Mouse (Mus musculus) heart, postnatal 0 days (tissue): ENCODE data around the gene Wdr5. TPM values are rescaled to one million over a fixed set of nuclear protein-coding genes. Genes with fewer than 3 reads are reported as not detected.
"Not testable (repeated sequence)": the region's sequence is repeated elsewhere in the genome, so short reads cannot be mapped to it uniquely, and the experiment has no call there.

Source experiments
- ATAC-seq: fragments of 200-750 bp; cut with Nextera tagmentation; 2 replicates; pipeline ENCODE4 v1.8.0; 2017; ENCODE audit warnings: low read depth, moderate number of reproducible peaks, moderate library complexity; ENCODE audit not compliant: insufficient read depth
- DNase-seq: peaks from one replicate; pipeline ENCODE4 v3.0.0-alpha.2; 2016; ENCODE audit warnings: low spot score
- H3K27ac ChIP-seq: fragments of 300-500 bp; sonication (generic); 2 replicates; pipeline ENCODE4 v1.5.1; 2014; ENCODE audit warnings: low read depth, mild to moderate bottlenecking
- H3K27me3 ChIP-seq: fragments of 300-500 bp; sonication (generic); 2 replicates; pipeline ENCODE4 v1.6.1; 2014; ENCODE audit warnings: low read length, mixed read lengths; ENCODE audit not compliant: control insufficient read depth, insufficient read depth
- H3K36me3 ChIP-seq: fragments of 300-500 bp; sonication (generic); replicated peaks from 2 replicates; pipeline ENCODE4 v1.6.1; 2014; ENCODE audit warnings: low read length, mixed read lengths; ENCODE audit not compliant: control insufficient read depth, insufficient read depth
- H3K4me1 ChIP-seq: fragments of 300-500 bp; sonication (generic); 2 replicates; pipeline ENCODE4 v1.6.1; 2014; ENCODE audit warnings: antibody characterized with exemption; ENCODE audit not compliant: control insufficient read depth, insufficient read depth
- H3K4me2 ChIP-seq: fragments of 300-500 bp; sonication (generic); 2 replicates; pipeline ENCODE4 v1.6.1; 2014; ENCODE audit warnings: low read depth, mild to moderate bottlenecking, low read length, moderate library complexity
- H3K4me3 ChIP-seq: fragments of 300-500 bp; sonication (generic); 2 replicates; pipeline ENCODE4 v1.5.1; 2014; ENCODE audit warnings: low read depth, low read length
- H3K9ac ChIP-seq: fragments of 300-500 bp; sonication (generic); replicated peaks from 2 replicates; pipeline ENCODE4 v1.6.1; 2014; ENCODE audit warnings: low read depth, low read length, mixed read lengths
- H3K9me3 ChIP-seq: fragments of 300-500 bp; sonication (generic); replicated peaks from 2 replicates; pipeline ENCODE4 v1.6.1; 2016; ENCODE audit warnings: low read length; ENCODE audit not compliant: control insufficient read depth
- CTCF ChIP-seq: IDR thresholded peaks from 2 replicates; pipeline ENCODE4 v1.5.1; 2016; ENCODE audit warnings: antibody characterized with exemption, control low read depth, low read depth
- EP300 ChIP-seq: IDR thresholded peaks from 2 replicates; pipeline ENCODE4 v1.6.1; 2016; ENCODE audit warnings: antibody characterized with exemption, low read depth
- WGBS: fragments of 180-500 bp; shearing (Covaris S2); extraction: QIAGEN DNeasy Blood & Tissue Kit; methylation state at CpG from one replicate; pipeline ENCODE4 v1.1.7; 2014; 5-methylcytosine and 5-hydroxymethylcytosine counted together
- polyA plus RNA-seq: library from polyadenylated mRNA; unstranded; fragments of >200 nt; fragmentation: Nextera tagmentation; extraction: Ambion mirVana; gene quantifications from 2 replicates; pipeline ENCODE4 v1.2.1, GENCODE M21; 2015
- total RNA-seq: library from RNA; depleted of rRNA; stranded (reverse); fragments of >200 nt; gene quantifications from 2 replicates; pipeline ENCODE4 v1.2.3, GENCODE M21; 2014; ENCODE audit warnings: low replicate concordance

Wdr5 gene
- total and polyA plus RNA-seq, 2 experiments from 2014 or later, result 17.8 to 21.8 TPM

- TF ChIP-seq EP300 (no peak), CTCF (no peak)
- Histone ChIP-seq H3K9ac (no peak overlapping the region), H3K27ac (peak overlapping the region; percentile 72), H3K4me1 (peaks cover 11% of the 10 kb centered on the region), H3K4me2 (no peak overlapping the region), H3K27me3 (no peaks in the 10 kb centered on the region), H3K9me3 (no peaks in the 10 kb centered on the region), H3K36me3 (no peaks in the 10 kb centered on the region), H3K4me3 (no peak overlapping the region)
- 49% methylated on average over 7 of the region's 7 CpGs for WGBS
- no peak for DNase-seq
- ATAC-seq, result peak; percentile 67
Observed at GRCm38 (mm10) chr2:27504113-27504885, 10.7 kb upstream of the Wdr5 start.

GRCm38 (mm10) chr2:27505539-27505938, 9.4 kb upstream of the Wdr5 start:
- Histone ChIP-seq H3K4me1 (peaks cover 11% of the 10 kb centered on the region), H3K4me3 (no peak overlapping the region), H3K9ac (no peak overlapping the region), H3K27me3 (no peaks in the 10 kb centered on the region), H3K27ac (peak overlapping the region; percentile 38; the same call in 1 of the 2 replicates), H3K4me2 (no peak overlapping the region), H3K36me3 (no peaks in the 10 kb centered on the region), H3K9me3 (no peaks in the 10 kb centered on the region)
- no peak for DNase-seq
- no peak for ATAC-seq
- TF ChIP-seq CTCF, result peak; percentile 14; the same call in 1 of the 2 replicates
- TF ChIP-seq EP300, result no peak
- WGBS, result 18% methylated on average over 6 of the region's 6 CpGs

DNA sequence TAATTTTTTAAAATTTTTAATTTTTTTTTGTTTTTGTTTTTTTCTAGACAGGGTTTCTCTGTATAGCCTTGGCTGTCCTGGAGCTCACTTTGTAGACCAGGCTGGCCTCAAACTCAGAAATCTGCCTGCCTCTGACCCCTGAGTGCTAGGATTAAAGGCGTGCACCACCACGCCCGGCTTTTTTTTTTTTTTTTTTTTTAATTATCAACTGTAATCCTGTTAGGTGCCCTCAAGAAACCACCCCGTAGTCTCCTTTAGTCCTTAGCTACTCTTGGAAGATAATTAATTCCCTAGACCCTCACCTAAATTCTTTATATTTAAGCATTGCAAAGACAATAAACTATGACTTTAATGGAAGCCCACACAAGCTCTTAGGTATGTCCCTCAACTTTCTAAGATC, 8.3 kb upstream of the Wdr5 start:
- DNase-seq, H3K27me3 ChIP-seq, H3K36me3 ChIP-seq, H3K4me3 ChIP-seq, H3K9me3 ChIP-seq, H3K27ac ChIP-seq, ATAC-seq, H3K4me2 ChIP-seq, H3K9ac ChIP-seq: not testable (repeated sequence)
- H3K4me1 ChIP-seq, result peaks cover 11% of the 10 kb centered on the region
- 87% methylated on average over 4 of the region's 4 CpGs for WGBS

- no peak within 1 kb of the TSS for H3K27ac ChIP-seq
- no peak for ATAC-seq
- WGBS, result 74% methylated on average over 4 of the region's 4 CpGs
- no peak for DNase-seq
- H3K36me3 ChIP-seq, result no peaks in the 10 kb centered on the region
- H3K4me1 ChIP-seq, result peaks cover 11% of the 10 kb centered on the region
- TF ChIP-seq CTCF (no peak), EP300 (no peak)
- no peak within 1 kb of the TSS for H3K9ac ChIP-seq
- no peaks in the 10 kb centered on the region for H3K27me3 ChIP-seq
- no peak within 1 kb of the TSS for H3K4me2 ChIP-seq
- no peaks in the 10 kb centered on the region for H3K9me3 ChIP-seq
- H3K4me3 ChIP-seq, result no peak within 1 kb of the TSS
Observed at GRCm38 (mm10) chr2:27507562-27507961, 7.4 kb upstream of the Wdr5 start, which contains the start of gene Brd3. Brd3 (minus strand) TSS chr2:27507662.

DNA sequence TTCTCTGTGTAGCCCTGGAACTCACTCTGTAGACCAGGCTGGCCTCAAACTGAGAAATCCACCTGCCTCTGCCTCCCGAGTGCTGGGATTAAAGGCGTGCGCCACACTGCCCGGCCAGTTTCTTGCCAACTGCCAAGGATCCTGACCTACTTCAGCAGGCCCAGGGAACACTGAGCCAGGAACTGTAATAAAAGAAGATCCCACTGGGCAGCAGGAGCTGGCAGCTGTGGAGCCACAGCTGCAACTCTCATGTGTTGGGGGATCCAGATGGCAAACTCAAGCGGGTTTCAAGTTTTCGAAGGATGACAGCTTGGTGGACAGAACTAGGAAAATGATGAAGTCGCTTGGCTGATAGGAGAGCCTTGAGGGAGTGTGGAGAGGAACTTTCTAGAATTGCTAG, 4.3 kb upstream of the Wdr5 start:
- no peak overlapping the region for H3K27ac ChIP-seq
- no peak for DNase-seq
- no peak overlapping the region for H3K4me3 ChIP-seq
- H3K9ac ChIP-seq, result no peak overlapping the region
- H3K36me3 ChIP-seq, result no peaks in the 10 kb centered on the region
- no peak for TF ChIP-seq EP300
- TF ChIP-seq CTCF, result no peak
- peaks cover 6% of the 10 kb centered on the region for H3K4me1 ChIP-seq
- no peaks in the 10 kb centered on the region for H3K9me3 ChIP-seq
- ATAC-seq, result no peak
- no peak overlapping the region for H3K4me2 ChIP-seq
- WGBS, result 91% methylated on average over 7 of the region's 7 CpGs
- H3K27me3 ChIP-seq, result no peaks in the 10 kb centered on the region

- H3K36me3 ChIP-seq, result no peaks in the 10 kb centered on the region
- H3K9me3 ChIP-seq, result no peaks in the 10 kb centered on the region
- 95% methylated on average over 3 of the region's 3 CpGs for WGBS
- H3K4me2 ChIP-seq, result no peak overlapping the region
- no peak for TF ChIP-seq EP300
- TF ChIP-seq CTCF, result no peak
- DNase-seq (no peak), ATAC-seq (no peak)
- H3K4me3 ChIP-seq, result no peak overlapping the region
- H3K9ac ChIP-seq, result no peak overlapping the region
- no peak overlapping the region for H3K27ac ChIP-seq
- no peaks in the 10 kb centered on the region for H3K27me3 ChIP-seq
- peaks cover 19% of the 10 kb centered on the region for H3K4me1 ChIP-seq
Observed at GRCm38 (mm10) chr2:27512909-27513308, 2.0 kb upstream of the Wdr5 start.
